Mouse (Mus musculus) cerebellum, adult 8-10 months (tissue): ENCODE measurements at regions not wholly inside any gene's neighbourhood (a gene's known extent, or its start where the extent isn't known, plus 50 kb on each side); places are given as distances from the start of the nearest gene placed in this dataset.

Source experiments
- DNase-seq: peaks from one replicate; pipeline ENCODE4 v3.0.0; 2022

DNA sequence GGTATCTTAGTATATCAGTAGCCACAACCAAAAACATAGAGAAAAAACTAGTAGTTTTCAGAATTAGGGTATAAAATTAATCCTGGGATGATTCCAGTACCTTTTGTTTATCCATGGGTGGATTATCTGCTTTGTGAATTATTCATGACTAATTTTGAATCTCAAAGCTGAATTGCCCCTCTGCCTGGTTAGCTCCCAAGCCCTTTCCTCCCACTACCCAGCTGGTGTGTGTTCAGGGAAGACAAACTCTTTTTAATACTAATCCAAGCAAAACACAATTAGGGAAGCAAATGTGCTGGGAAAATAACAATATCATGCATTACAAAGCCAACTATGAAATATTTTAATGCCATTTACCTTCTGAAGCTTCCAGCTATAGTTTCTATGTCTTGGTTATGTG is 347.4 kb downstream of the Gm43517 start:
- no peak for DNase-seq

DNA sequence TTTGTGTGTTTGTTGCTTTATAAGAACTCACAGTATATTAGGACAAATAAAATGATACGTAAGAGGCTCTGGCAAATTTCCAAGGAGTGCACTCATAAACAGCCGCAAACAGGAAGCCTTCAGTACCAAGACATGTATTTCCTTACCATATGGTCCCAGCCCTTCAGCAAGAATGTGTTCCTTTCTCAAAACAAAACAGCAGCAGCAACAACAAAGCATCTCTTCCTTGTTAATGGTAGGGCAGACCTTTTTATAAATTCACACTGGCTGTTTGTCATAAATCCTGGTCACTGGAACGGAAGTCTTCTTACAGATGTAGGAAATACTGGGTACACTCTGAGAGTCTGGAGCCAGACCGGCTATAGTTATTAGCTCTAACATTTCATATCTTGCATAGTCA is 352.1 kb downstream of the Gm43517 start:
- no peak for DNase-seq

DNA sequence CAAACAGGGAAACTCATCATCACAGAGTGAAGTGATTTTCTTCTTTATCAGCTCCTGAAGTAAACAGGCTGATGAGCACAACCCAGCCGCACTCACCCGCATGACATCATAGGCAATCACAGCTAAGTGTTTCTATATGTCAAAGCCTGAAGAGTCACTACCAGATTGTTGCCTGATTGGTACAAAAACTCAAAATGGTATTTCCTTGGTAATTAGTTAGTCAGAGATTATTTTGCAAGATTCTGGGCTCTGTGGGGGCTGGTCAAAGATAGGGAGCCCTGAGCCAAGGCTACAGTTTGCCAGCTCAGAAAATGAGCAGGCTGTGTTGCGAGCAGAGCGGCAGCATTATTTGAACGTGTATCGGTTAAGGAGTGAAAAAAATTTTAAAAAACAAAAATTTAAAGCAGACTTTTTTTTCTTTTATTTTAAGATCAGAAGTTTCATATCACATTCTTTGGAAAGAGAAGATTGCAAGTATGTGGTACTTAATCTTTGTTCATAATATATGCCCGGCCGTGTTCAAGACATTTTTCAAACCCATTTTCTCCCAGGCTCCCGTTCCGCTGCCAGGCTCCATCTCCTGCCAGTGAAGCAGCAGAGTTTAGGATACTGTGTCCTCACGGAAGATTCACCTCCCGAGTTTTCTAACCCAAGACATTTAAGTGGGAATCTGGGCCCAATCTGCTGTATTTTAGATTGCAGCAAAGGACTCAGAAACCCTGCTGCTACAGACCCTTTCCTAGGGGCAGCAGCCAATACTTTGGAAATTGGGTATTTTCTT is 355.2 kb downstream of the Gm43517 start:
- DNase-seq, result no peak

DNA sequence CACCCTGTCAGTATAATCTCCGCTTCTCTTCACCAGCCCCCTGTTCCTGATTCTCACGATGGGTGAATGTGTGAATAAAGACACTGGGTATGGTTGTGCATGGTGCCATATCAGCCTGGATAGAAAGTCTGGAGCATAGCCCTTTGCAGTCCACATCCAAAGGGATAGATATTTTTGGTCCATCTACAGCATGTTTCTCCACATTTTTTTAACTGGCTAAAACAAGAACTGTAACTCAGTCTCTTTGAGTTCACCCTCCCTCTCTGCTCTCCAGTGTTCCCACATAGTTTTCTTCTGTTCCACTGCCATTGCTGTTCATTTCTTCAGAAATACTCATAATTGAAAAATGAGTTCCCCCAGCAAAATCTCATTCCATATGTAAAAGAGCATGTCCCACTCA is 358.4 kb downstream of the Gm43517 start:
- DNase-seq, result no peak

DNA sequence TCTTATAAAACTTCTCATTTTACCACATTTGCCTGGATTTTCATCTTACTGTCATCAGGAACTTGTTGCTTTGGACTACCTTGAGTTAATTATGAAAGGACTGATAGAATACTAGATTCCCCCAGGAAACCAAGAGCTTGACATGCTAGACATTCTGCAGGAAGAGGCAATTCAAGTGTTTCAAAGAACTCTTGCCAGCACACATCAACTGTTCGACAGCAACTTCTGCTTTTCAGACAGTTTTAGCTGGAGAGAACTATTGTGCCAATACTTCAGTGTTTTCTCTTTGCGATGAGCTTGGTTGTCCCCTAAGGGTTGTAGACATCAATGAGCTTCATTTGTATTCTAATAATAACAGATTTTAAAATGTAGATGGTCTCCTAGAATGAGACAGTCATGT is 362.1 kb downstream of the Gm43517 start:
- no peak for DNase-seq

DNA sequence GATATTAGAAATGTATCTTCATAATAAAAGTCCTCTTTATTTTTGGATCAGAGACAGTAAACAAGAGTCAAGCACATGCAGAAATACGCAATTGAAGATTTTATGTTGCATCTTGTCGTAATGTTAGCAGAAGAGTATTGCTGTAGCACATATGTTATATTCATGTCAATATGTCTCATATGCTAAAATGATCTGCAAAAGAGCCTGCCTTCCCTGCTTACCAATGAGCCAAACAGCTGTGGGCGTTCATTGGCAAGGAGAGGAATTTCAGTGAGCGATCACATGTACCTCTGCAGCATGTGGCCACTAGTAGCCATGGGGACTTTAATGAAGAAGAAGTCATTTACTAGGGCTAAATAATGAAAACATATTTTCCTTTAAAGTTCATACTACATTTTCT is 373.4 kb downstream of the Gm43517 start:
- DNase-seq, result no peak

DNA sequence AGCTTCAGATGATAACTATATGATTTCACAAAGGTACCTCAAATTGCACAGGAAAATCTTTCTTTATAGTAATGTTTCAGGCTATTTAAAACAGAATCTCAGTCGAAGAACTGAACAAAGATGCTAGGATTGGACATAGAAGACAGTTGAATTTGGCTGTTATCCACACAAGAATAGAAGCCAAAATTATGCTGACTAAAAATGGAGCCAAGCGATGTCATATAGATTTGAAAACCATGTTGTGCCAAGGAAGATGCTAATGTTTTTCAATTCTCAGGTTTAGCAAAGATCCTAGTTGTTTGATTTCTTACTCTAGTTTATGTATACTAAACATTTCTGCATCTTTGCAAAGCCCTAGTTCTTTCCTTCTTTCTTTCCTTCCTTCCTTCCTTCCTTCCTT is 379.6 kb downstream of the Gm43517 start:
- no peak for DNase-seq

DNA sequence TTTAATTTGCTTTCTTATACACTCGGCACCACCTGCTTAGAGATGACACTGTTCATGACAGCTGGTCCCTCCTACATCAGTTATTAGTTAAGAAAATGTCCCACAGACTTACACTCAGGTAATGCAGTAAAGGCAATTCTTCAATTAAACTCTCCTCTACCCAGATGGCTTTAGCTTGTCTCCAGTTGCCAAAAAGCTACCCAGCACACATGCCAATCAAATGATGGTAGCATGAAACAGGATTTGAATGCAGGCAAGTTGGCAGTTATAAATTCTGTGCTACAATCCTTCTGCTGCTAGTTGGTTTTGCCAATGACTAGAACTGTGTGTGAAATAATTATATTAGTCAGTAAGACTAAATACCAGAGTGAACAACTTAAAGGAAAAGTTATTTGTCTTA is 423.4 kb downstream of the Gm43517 start:
- no peak for DNase-seq

DNA sequence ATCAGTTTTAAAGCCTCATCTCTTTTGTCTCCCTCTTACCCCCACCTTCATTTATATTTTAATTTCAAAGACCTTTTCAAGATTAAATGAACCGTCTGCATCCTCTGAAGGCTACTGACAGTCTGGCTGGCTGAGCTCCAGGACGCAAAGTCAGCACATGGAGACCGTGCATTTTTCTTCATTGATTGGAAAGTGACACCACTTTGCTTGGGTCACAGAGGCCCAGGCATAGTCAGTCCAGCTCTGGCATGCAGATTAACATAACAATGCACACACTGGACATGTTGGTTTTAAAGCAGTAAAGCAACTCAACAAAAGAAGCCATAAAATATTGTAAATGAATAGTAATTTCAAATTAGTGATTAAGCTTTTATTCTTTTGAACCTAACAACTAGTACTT is 429.7 kb downstream of the Gm43517 start:
- no peak for DNase-seq

DNA sequence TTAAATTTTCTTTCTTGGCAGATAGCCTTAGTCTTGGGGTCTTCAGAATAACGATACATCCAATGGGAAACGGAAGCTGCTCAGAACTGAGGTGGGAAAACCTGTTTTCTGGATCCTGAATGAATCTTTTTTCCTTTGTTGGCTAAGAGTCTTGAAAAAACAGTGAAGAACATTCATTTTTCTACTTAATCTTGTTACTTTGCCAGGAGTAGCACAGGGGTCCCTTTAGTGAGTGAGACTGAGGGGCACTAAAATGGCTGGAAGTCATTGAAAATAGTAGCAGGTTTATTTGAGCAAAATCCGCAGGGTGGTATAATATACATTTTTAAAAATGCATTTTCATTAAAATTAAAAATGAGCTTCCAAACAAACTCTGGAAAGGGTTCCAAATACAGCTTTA is 442.8 kb downstream of the Gm43517 start:
- DNase-seq, result no peak

DNA sequence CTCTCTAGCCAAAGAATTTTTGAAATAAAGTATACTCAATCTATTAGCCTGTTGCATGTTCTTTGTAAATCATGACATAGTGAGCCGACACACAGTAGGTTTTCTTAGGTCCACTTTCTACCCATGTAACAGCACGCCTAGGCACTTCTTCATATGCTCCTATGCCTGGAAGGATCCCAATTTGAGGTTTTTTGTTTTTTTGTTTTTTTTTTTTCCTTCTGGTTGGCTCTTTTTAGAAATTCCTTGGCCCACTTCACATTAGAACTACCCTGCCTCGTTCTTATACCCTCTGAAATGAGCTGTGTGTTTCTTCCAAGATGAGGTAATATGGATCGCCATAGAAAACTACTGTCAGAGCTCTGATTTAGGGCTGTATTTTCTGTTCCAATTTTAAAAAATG is 443.6 kb downstream of the Gm43517 start:
- no peak for DNase-seq

DNA sequence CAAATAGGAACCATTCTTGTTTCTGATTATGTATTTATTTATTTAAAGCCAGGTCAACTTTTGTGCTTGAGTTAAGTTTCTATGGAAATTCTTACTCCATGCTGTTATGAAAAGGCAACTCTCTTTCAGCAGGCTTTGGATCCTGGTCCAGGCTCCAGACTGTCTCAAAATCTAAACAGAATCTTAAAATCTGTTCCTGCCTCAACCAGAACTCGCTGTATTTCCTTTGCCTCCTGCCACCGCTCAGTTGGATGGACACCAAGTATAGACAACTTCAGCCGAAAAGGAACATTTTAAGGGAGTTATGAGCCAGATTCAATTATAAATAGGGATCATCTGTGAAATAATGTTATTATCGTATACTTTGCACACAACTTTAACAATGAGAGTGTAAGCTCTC is 445.7 kb downstream of the Gm43517 start:
- DNase-seq, result no peak

DNA sequence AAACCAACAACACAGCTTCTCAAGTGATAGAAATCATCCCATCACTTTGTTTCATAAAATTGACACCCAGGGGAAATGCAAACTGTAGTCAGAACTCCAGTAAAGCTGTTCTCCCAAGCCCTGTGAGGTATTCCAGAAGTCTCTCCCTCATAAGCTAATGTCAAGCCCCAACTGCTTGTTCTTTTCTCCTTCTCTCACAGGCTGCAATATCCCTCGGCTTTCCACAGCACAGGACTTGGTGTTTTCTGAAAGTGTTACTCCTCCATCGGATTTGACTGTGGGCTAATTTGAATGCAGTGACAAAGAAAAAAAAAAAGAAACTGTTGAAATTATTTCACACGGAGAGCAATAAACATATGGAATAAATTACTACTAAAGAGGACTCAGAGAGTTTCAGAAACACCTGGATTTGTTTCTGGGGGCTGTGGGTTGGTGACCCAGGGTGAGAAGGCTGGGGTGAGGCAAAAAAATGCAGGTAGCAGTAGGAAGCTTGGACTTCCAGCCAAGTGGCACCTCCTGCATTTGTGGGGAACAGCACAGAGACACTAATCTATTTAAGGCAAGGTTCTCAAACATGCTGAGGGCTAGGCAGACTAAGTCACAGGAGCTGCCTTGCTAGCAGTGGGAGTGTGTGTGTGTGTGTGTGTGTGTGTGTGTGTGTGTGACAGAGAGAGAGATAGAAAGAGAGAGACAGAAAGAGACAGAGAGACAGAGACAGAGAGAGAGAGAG is 447.3 kb downstream of the Gm43517 start:
- no peak for DNase-seq

DNA sequence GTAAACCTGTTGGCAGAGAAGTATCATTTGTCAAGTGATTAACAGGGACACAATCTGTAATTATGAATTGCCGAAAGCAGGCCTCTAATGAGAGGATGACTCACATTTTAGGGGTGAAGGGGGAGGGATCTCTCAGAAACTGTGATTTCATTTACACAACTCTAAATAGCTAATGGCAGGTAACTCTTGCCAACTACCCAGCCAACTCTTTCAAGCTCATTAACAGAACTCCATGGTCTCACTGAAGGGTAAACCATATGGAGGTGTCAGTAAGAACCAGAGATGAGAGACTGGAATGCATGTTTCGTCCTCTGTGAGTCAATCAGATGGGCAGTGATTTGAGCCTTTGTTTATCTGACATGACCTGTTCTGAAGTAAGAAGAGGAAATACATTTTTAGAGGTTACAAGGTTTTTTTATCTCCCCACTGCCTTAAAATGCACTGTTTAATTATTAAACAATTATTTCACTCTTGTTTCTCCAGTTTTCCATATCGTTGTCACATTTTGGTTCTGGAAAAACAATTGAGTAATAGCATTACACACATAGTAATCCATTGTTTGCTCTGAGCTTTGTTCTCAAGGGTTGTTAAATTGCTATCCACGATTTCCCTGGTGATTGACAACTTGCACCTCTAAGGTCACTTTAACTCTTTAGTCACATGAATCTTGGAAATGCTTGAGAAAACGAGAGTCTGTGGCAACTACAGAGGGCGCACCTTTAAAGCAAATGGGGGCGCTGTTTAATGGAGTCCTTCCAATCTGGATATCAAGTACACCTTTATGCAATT is 451.5 kb downstream of the Gm43517 start:
- DNase-seq, result no peak

DNA sequence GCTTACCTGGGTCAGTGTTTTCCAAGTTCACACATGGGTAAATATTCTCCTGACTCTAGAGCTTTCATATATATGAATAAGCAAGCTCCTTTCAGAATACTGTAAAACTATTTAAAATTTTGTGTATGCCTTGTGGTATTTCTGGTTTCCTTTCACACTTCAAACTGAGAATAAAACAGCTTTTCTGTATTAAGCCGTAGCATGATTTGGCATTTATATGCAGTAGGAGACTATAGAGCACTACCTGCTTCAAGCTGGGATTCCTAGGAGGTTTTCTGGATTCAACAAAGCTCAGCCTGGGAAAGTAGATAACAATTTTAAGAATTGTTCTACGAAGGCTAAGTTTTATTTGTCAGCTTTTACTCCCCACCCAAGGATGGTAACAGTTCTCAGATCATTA is 500.5 kb downstream of the Gm43517 start:
- no peak for DNase-seq

DNA sequence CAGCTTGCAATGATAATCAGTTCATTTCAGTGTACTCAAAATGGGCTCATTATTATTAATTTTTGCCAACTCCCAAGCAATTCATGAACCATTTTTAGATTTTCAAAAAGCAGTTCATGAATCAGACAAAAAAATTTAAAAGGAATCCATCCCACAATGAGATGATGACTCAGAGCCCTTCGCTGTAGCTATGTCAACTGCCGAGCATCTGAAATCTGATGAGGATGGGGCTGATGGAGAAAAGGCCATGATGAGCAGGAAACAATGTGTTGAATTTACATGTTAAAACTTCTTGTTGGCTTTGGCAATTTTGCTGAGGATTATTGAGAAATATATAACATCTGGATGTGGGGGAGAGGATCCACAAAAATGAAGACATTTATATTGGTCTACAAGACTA is 502.3 kb downstream of the Gm43517 start:
- no peak for DNase-seq

DNA sequence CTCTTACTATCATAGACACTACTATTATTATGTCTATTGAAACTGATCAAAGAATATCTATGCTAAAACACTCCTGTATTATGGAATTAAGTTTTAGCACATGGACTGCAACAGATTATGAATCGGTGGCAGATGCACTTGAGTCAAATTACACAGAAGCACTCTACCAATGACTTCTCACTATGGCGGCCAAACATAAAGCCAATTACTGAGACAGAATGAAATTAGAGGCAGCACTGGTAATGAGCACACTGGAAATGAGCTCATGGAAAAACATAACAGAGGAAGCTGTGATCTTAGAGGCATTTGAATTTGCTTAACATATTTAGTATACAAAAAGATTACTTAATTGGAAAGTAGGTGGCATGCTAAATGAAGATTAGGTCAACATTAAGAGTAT is 512.8 kb downstream of the Gm43517 start:
- DNase-seq, result no peak

DNA sequence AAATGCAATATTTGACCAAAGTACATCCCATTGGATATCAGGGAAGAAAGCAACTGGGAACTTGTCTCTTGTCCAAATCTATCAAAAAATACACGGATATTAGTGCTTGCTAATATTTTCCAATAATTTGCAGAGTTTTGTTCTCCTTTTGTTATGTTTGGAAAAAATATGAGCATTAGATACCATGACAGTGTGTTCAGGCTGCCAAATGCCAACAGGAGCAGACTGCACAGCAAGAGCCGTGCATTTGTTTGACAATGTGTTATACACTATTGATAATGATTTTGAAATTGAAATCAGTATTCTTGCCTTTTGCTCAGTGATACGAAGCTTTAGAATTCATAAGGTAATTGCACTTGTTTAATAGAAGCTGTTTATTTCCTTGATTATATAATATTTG is 530.7 kb downstream of the Gm43517 start:
- DNase-seq, result no peak

DNA sequence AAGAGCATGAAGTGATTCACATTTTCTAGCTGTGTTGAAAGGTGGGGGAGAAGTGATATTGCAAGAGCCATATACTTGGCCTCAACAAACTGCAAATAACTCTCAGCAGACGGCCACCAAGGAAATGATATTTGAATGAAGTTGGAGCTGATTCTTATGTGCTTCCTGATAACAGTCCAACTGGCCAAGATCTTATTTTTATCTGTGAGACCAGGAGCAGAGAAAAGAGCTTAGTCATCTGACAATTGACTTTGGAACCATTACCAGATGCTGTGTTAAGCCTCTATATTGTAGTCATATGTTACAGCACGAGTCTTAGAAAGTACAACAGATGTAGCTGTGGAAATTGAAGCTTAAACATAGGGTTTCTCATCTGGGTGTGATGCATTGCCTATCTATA is 536.6 kb downstream of the Gm43517 start:
- DNase-seq, result no peak

DNA sequence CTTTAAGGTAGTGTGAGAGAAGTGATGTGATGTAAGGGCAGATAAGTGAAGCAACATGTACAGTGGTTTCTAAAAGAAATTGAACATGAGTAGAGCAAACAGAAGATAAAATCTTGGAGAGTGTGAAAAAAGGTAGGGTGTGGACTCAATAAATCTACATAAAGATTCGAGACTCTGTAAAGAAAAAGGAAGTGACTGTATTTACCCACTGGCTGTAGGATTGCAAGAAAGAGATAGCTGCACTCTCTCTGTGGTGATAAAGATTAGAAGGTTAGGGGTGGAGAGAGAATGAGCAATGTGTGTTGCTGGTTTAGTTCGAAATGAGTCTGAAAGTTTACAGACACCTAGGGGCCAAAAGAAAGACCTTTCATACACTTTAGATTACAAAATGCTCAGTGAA is 555.8 kb downstream of the Gm43517 start:
- DNase-seq, result no peak

DNA sequence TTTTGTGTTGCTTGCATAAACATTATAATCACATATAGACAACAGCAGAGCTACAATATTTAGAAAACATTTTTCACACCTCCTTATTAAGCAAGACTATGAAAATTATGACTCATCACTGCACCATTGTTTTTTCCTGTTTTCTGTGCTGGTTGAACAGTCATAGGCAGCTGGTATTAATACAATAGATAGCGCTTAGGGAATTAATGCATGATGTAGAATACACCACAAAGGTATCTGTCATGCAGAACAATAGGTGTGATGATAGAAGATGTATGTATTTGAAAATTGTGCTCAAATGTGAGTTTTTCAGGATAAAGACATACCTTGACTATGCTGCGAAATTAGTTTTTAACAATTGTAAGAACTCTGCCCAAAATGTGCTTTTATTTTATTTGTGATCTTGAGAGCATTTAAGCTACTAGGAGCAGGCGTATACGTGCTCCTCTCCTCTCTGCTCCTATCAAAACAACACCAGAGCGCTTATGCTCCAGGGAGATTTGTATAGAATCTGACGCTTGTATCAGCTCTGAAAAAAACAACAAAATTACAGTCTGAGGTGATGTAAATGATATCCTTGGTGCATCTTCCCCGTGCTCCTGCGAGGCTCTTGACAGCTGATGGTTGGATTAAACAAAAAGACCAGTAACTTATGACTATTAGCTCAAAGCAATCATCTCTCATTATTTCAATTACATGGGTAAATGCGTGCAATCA is 560.1 kb downstream of the Gm43517 start:
- no peak for DNase-seq

DNA sequence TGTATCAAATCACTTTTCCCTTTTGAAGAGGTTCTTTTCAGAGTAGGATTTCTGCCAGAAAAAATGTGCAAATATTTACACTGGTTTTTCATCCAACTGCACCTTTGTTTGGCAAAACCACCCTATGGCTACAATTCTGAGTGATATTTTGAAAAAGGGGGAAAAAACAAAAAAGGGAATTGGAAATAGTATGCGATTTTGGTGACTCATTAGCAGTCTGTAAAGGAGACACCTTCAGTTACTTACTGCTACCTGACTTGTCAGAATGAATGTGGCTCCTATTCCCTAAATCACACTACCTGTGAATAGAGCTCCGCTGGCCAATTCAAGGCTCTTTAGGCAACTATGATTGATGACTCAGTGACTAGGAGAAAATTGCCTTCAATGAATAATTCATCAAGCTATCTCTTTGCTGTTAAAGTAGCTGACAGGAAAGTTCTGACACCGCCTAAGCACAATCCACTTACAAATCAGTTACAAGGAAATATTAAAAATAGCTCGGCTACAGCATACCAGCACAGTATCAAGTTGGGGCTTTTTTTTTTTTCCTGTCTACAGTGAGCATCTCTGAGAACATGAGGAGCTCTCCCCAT is 560.8 kb downstream of the Gm43517 start:
- no peak for DNase-seq

DNA sequence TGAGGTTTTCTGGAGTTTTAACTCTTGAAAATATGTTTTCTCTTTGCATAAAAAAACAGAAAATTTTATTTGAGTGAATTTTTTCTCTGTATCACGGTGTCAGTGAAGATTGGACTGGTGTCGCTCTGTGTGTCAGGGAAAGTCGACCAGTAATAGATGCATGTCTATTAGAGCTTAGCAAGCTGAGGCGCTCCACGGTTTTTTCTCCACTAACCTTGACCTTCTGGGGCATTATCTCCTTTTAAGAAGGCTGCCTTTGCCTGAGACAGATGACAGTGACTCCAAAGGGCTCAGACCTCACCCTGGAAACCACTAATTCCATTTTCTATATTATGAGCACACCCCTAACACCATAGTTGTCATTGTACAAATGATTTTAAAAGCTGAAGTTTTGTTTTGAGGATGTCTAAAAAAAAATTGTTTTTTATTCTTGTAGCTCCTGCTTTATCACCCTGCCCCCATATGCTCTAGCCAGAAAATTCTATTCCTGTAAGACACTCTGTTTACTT is 561.8 kb downstream of the Gm43517 start:
- DNase-seq, result no peak
